Mouse (Mus musculus): ENCODE results near the gene Igf1r. TPM values are rescaled to one million over a fixed set of nuclear protein-coding genes. Genes with fewer than 3 reads are reported as not detected.

Gene Igf1r
- polyA plus RNA-seq, 1 experiment from 2014 or later = 17.2 TPM

DNA sequence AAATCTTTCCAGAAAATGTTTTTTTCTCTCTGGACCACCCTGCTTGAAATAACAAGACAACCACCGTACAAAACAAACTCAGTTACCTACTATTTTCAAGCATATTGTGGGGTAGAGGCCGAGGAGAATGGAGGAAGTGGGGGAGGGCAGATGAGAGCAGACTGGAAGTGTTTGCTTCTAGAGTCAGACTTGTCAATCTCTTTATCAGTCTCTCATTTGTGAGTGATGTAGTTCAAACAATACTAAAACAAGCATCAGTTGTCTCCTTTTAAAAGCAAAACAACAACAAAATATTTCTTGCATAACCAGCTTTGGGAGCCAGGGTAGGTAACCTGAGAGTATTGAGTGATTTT is 150.5 kb downstream of the Igf1r start:
- no peaks in the 10 kb centered on the region for H3K27me3 ChIP-seq (ENCODE audit: control insufficient read depth, insufficient read depth, low read length)
- H3K4me1 ChIP-seq (ENCODE audit: control insufficient read depth, insufficient read depth, low read length) = no peaks in the 10 kb centered on the region
- DNase-seq (ENCODE audit: low spot score) = no peak
- no peak overlapping the region for H3K9ac ChIP-seq (ENCODE audit: low read length)
- no peak overlapping the region for H3K4me2 ChIP-seq (ENCODE audit: low read depth)
- no peak overlapping the region for H3K27ac ChIP-seq (ENCODE audit: low read depth, low read length)
- H3K9me3 ChIP-seq (ENCODE audit: control insufficient read depth, low read length) = no peaks in the 10 kb centered on the region
- WGBS = 65% methylated on average over 2 of the region's 2 CpGs
- H3K4me3 ChIP-seq (ENCODE audit: low read depth, low read length) = no peak overlapping the region
- ATAC-seq (ENCODE audit: insufficient read depth, low FRiP score, low TSS enrichment) = no peak
- H3K36me3 ChIP-seq (ENCODE audit: control insufficient read depth, insufficient read depth, low read length) = no peaks in the 10 kb centered on the region

DNA sequence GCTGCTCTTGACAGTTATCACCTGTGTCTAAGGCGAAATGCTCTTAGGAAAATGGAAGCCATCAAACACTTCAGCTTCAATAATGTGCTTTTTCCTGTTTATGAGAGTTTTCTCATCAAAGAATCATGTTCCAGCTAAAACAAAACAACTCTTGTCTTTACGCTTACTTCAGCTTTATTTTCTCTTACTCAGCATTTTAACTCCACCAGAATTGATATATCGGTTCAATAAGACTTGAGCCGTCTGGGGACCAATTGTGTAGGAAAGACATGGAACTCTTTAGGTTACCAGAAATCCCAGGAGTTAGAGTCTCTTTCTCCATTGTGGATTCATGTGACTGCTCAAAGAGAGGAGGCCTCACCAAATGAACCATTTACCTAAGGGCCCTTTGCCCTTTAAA is 158.9 kb downstream of the Igf1r start:
- 92% methylated on average over 4 of the region's 4 CpGs for WGBS

GRCm38 (mm10) chr7:68112582-68112981 is 160.0 kb downstream of the Igf1r start:
- Histone ChIP-seq H3K4me2 (ENCODE audit: low read depth) (no peak overlapping the region), H3K4me1 (ENCODE audit: control insufficient read depth, insufficient read depth, low read length) (no peaks in the 10 kb centered on the region), H3K36me3 (ENCODE audit: control insufficient read depth, insufficient read depth, low read length) (no peaks in the 10 kb centered on the region), H3K9ac (ENCODE audit: low read length) (no peak overlapping the region), H3K4me3 (ENCODE audit: low read depth, low read length) (no peak overlapping the region), H3K27ac (ENCODE audit: low read depth, low read length) (no peak overlapping the region), H3K27me3 (ENCODE audit: control insufficient read depth, insufficient read depth, low read length) (no peaks in the 10 kb centered on the region), H3K9me3 (ENCODE audit: control insufficient read depth, low read length) (no peaks in the 10 kb centered on the region)
- DNase-seq (ENCODE audit: low spot score) (no peak), ATAC-seq (ENCODE audit: insufficient read depth, low FRiP score, low TSS enrichment) (no peak)
- WGBS = 88% methylated on average over 8 of the region's 8 CpGs

More for the DNA sequence above, 158.9 kb downstream of the Igf1r start:
- Histone ChIP-seq H3K4me3 (ENCODE audit: low read depth, low read length) (no peak overlapping the region), H3K9ac (ENCODE audit: low read length) (no peak overlapping the region), H3K27ac (ENCODE audit: low read depth, low read length) (no peak overlapping the region), H3K27me3 (ENCODE audit: control insufficient read depth, insufficient read depth, low read length) (no peaks in the 10 kb centered on the region), H3K4me1 (ENCODE audit: control insufficient read depth, insufficient read depth, low read length) (no peaks in the 10 kb centered on the region), H3K36me3 (ENCODE audit: control insufficient read depth, insufficient read depth, low read length) (no peaks in the 10 kb centered on the region), H3K9me3 (ENCODE audit: control insufficient read depth, low read length) (no peaks in the 10 kb centered on the region), H3K4me2 (ENCODE audit: low read depth) (no peak overlapping the region)
- ATAC-seq (ENCODE audit: insufficient read depth, low FRiP score, low TSS enrichment) = no peak
- DNase-seq (ENCODE audit: low spot score) = no peak

- ATAC-seq (ENCODE audit: insufficient read depth, low FRiP score, low TSS enrichment) (no peak), DNase-seq (ENCODE audit: low spot score) (no peak)
- Histone ChIP-seq H3K4me1 (ENCODE audit: control insufficient read depth, insufficient read depth, low read length) (no peaks in the 10 kb centered on the region), H3K36me3 (ENCODE audit: control insufficient read depth, insufficient read depth, low read length) (no peaks in the 10 kb centered on the region), H3K27me3 (ENCODE audit: control insufficient read depth, insufficient read depth, low read length) (no peaks in the 10 kb centered on the region), H3K27ac (ENCODE audit: low read depth, low read length) (no peak overlapping the region), H3K9me3 (ENCODE audit: control insufficient read depth, low read length) (no peaks in the 10 kb centered on the region), H3K4me2 (ENCODE audit: low read depth) (no peak overlapping the region), H3K4me3 (ENCODE audit: low read depth, low read length) (no peak overlapping the region), H3K9ac (ENCODE audit: low read length) (no peak overlapping the region)
- WGBS = 66% methylated on average over 5 of the region's 5 CpGs
These were observed 161.7 kb downstream of the Igf1r start for GRCm38 (mm10) chr7:68114364-68114763.

DNA sequence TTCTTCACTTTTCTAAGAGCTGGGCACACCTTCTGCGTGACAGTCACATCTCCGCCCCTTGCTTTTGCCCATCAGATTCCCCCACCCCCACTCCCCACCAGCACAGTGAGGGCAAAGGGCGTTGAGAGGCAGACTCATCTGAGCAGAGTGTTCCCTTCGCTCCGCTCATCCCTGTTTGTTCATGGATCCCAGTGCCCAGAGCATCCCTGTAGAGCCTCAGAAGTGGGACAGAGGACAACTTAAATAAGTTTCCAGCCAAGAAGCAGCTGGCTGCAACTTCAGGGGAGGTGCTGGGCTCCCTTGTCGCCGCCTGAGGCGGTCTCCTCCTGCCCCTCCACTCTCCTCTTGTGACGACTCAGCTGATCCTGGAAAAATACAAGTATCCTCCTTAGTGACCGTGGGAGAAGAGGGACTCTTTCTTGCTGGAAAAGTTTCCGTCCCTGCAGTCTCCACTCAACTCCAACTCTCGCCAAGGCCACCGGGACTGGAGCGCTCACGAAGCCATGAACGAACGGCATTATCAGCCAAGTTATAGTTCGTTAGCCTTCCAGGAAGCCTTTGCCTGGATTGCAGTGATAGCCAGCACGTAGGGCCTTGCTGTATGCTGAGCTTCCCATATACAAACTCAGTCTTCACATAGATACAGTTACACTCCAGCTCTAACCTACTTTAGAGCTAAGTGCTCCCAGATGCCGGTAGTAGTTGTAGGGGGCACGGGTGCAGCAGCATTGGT is 162.5 kb downstream of the Igf1r start:
- Histone ChIP-seq H3K4me3 (ENCODE audit: low read depth, low read length) (no peak overlapping the region), H3K4me2 (ENCODE audit: low read depth) (no peak overlapping the region), H3K27me3 (ENCODE audit: control insufficient read depth, insufficient read depth, low read length) (no peaks in the 10 kb centered on the region), H3K9ac (ENCODE audit: low read length) (no peak overlapping the region), H3K27ac (ENCODE audit: low read depth, low read length) (no peak overlapping the region), H3K4me1 (ENCODE audit: control insufficient read depth, insufficient read depth, low read length) (no peaks in the 10 kb centered on the region), H3K36me3 (ENCODE audit: control insufficient read depth, insufficient read depth, low read length) (no peaks in the 10 kb centered on the region), H3K9me3 (ENCODE audit: control insufficient read depth, low read length) (no peaks in the 10 kb centered on the region)
- whole genome bisulfite sequencing = 76% methylated on average over 21 of the region's 21 CpGs
- ATAC-seq (ENCODE audit: insufficient read depth, low FRiP score, low TSS enrichment) (no peak), DNase-seq (ENCODE audit: low spot score) (no peak)

DNA sequence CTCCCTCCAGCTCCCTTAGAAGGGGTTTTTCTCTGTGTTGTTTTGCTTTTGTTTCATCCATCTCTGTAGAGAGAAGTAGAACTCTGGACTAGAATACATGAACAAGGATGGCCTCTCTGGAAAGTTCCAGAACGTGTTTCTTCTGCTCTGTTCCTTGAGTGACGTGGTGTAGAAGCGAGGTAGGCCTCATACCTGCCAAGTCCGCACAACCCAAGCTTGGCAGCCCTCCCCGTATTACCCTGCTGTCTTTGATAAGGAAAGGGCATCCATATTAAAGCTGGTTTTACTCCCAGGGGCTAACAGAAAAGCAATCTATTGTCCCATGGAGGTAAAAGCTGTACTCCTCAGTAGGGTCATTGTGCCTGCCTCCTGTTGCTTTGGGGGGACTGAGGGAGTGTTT is 164.9 kb downstream of the Igf1r start:
- Histone ChIP-seq H3K9ac (ENCODE audit: low read length) (no peak overlapping the region), H3K4me3 (ENCODE audit: low read depth, low read length) (no peak overlapping the region), H3K4me1 (ENCODE audit: control insufficient read depth, insufficient read depth, low read length) (no peaks in the 10 kb centered on the region), H3K36me3 (ENCODE audit: control insufficient read depth, insufficient read depth, low read length) (no peaks in the 10 kb centered on the region), H3K9me3 (ENCODE audit: control insufficient read depth, low read length) (no peaks in the 10 kb centered on the region), H3K27me3 (ENCODE audit: control insufficient read depth, insufficient read depth, low read length) (no peaks in the 10 kb centered on the region), H3K4me2 (ENCODE audit: low read depth) (no peak overlapping the region), H3K27ac (ENCODE audit: low read depth, low read length) (no peak overlapping the region)
- DNase-seq (ENCODE audit: low spot score) (no peak), ATAC-seq (ENCODE audit: insufficient read depth, low FRiP score, low TSS enrichment) (no peak)
- 70% methylated on average over 5 of the region's 5 CpGs for WGBS

GRCm38 (mm10) chr7:68117981-68118380 is 165.4 kb downstream of the Igf1r start:
- 41% methylated on average over 2 of the region's 2 CpGs for WGBS
- no peaks in the 10 kb centered on the region for H3K4me1 ChIP-seq (ENCODE audit: control insufficient read depth, insufficient read depth, low read length)
- no peak overlapping the region for H3K27ac ChIP-seq (ENCODE audit: low read depth, low read length)

DNA sequence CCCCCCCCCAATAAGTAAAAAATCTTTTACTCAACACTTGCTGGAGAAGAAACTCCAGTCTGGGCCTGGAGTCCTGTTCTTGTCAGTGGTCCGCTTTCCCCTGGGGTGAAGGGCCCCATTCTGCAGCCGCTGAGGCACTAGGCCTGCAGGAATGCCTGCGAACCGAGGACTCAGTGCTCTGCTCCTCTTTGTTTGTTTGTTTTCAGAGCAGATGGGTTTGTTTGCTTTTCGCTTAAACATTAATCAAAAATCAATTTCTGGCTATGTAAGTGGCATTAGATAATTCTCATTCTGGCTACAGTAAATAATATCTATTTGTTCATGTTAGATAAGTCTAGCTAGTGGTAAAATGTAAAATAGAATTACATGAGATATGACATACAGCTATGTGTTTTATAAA is 167.0 kb downstream of the Igf1r start:
- H3K4me3 ChIP-seq (ENCODE audit: low read depth, low read length) = no peak overlapping the region
- WGBS = 57% methylated on average over 5 of the region's 5 CpGs
- ATAC-seq (ENCODE audit: insufficient read depth, low FRiP score, low TSS enrichment) = no peak

More at GRCm38 (mm10) chr7:68117981-68118380, 165.4 kb downstream of the Igf1r start:
- Histone ChIP-seq H3K9me3 (ENCODE audit: control insufficient read depth, low read length) (no peaks in the 10 kb centered on the region), H3K27me3 (ENCODE audit: control insufficient read depth, insufficient read depth, low read length) (no peaks in the 10 kb centered on the region), H3K4me2 (ENCODE audit: low read depth) (no peak overlapping the region), H3K9ac (ENCODE audit: low read length) (no peak overlapping the region), H3K36me3 (ENCODE audit: control insufficient read depth, insufficient read depth, low read length) (no peaks in the 10 kb centered on the region), H3K4me3 (ENCODE audit: low read depth, low read length) (no peak overlapping the region)
- ATAC-seq (ENCODE audit: insufficient read depth, low FRiP score, low TSS enrichment) = no peak
- no peak for DNase-seq (ENCODE audit: low spot score)

DNA sequence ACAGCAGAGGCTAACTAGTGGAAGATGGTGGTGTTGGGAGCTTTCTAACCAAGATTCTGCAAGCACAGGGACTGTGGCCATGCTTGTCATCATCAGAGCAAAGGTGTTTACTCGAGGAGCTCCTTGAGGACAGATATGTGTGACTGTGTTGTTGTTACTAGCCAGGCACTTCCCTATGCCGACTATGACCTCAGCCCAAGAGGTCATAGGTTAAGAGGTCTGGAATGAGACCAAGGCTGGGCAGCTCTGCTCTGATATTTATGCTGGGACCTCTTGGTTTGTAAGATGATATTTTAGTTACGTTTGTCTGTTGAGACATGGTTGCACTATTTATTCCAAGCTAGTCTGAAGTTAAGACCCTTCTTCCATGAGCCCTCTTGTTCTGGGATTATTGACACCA is 169.8 kb downstream of the Igf1r start:
- Histone ChIP-seq H3K9ac (ENCODE audit: low read length) (no peak overlapping the region), H3K27me3 (ENCODE audit: control insufficient read depth, insufficient read depth, low read length) (no peaks in the 10 kb centered on the region), H3K27ac (ENCODE audit: low read depth, low read length) (no peak overlapping the region), H3K4me1 (ENCODE audit: control insufficient read depth, insufficient read depth, low read length) (no peaks in the 10 kb centered on the region), H3K4me3 (ENCODE audit: low read depth, low read length) (no peak overlapping the region), H3K4me2 (ENCODE audit: low read depth) (no peak overlapping the region), H3K36me3 (ENCODE audit: control insufficient read depth, insufficient read depth, low read length) (no peaks in the 10 kb centered on the region), H3K9me3 (ENCODE audit: control insufficient read depth, low read length) (no peaks in the 10 kb centered on the region)
- DNase-seq (ENCODE audit: low spot score) = no peak
- WGBS = 57% methylated on average over 3 of the region's 3 CpGs
- ATAC-seq (ENCODE audit: insufficient read depth, low FRiP score, low TSS enrichment) = no peak

More for the DNA sequence above, 167.0 kb downstream of the Igf1r start:
- H3K4me2 ChIP-seq (ENCODE audit: low read depth) = no peak overlapping the region
- no peaks in the 10 kb centered on the region for H3K9me3 ChIP-seq (ENCODE audit: control insufficient read depth, low read length)
- H3K27ac ChIP-seq (ENCODE audit: low read depth, low read length) = no peak overlapping the region
- no peaks in the 10 kb centered on the region for H3K36me3 ChIP-seq (ENCODE audit: control insufficient read depth, insufficient read depth, low read length)
- no peaks in the 10 kb centered on the region for H3K27me3 ChIP-seq (ENCODE audit: control insufficient read depth, insufficient read depth, low read length)
- H3K9ac ChIP-seq (ENCODE audit: low read length) = no peak overlapping the region
- DNase-seq (ENCODE audit: low spot score) = no peak
- no peaks in the 10 kb centered on the region for H3K4me1 ChIP-seq (ENCODE audit: control insufficient read depth, insufficient read depth, low read length)
